Mouse (Mus musculus): ENCODE results near the gene Prdm16.

DNA sequence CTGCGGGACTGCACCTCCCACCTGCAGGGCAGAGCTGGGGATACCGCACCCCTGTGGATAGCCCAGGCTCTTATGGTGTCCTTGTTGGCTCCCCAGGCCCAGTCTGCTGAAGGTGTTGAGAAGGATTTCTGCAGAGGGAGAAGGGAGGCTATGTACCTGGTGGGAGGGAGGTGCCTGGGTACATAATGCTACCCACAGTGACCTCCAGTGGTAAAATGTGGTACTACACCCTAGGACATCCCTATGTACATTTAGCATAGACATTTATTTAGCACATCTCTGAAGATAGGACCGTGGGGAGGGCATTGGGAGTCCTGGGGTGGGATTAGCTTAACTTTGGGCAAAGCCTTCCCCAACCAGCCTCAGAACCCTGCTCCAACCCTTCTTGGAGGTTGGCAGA, 363.7 kb downstream of the Prdm16 start:
- 0 out of 2 replicates have a peak, but pooled peaks have one; percentile 6 for TF ChIP-seq CTCF (IDR thresholded peaks at IDR 0.05; ENCODE audit: extremely low read depth, insufficient read depth, insufficient read length, insufficient replicate concordance)
- no peak for TF ChIP-seq POLR2A (IDR thresholded peaks at IDR 0.05; ENCODE audit: low read depth, low read length)
